Comparison of ENCODE assay signal across 15 mouse cellular contexts in the genomic region with DNA sequence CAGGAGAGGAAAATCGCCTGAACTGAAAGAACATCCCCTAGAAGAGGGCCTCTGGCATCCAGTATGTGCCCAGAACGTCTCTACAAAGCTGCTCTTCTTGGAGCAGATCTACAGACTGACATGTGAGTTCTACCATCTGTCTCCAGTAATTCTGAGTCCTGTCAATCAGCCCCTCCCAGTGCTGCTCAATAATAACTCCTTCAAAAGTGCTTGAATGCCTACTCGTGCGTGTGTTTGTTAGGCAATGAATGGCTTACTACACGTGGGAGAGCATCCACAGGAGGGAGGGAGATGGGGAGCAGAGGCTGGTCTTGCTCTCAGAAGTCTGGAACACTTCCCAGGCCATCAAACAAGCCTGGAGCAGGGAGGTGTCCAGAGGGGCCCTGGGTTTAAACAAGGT. TPM values are rescaled to one million over a fixed set of nuclear protein-coding genes. Genes with fewer than 3 reads are reported as not detected.
DNase-seq lines count a peak whose midpoint lies in the region.
"Had no signal": no experiment of that assay in that cellular context is flagged by ENCODE, and none has a peak within 500 bp of the region (broad histone marks: within the 10 kb centered on the region; RNA-seq: fewer than 3 reads in every experiment).

No protein-coding gene starts in this region.

- peak; percentile 36 for DNase-seq in cerebellum, adult 8-10 months
- no peak for DNase-seq in cerebellum, adult 11 months
- peak; percentile 12 for DNase-seq in layer of hippocampus, adult 11-12 months (ENCODE audit: low spot score)
- no peak for DNase-seq in layer of hippocampus, adult 8-10 months (ENCODE audit: low spot score in 2 of 2)
- DNase-seq in retina, postnatal 1 day: peak; percentile 25
- DNase-seq in retina, embryonic 14.5 days (ENCODE audit: low spot score): no peak
- DNase-seq in ovary, adult 18-20 months (ENCODE audit: low spot score): no peak
- DNase-seq: adrenal gland, postnatal 10 days; heart, adult 11 months; heart, postnatal 14 days; kidney, adult 18-20 months; kidney, postnatal 25 days; spleen, adult 18-20 months; thymus, postnatal 25 days had no signal

RNA-seq across cellular contexts. Expression of a gene that starts 38.9 kb away (rescaled TPM):
- total RNA-seq in layer of hippocampus, adult 8-10 months (2022): 10 to 100 TPM; 37.2 to 46.1 (median 43.4) TPM
- total RNA-seq: monocyte, adult 5-6 weeks had no signal

Comparison
In these comparisons a context has a peak if more than half of its experiments do, and no peak if none do; other contexts are left out.
1. DNase-seq: peak in cerebellum, adult 8-10 months (single experiment), layer of hippocampus, adult 11-12 months (single experiment) and retina, postnatal 1 day (single experiment); none in cerebellum, adult 11 months (single experiment), layer of hippocampus, adult 8-10 months (0 of 2), retina, embryonic 14.5 days (single experiment) and ovary, adult 18-20 months (single experiment).